Mouse (Mus musculus) ZHBTc4 (cell line): ENCODE data around the gene Gm49661.

Experiments used
- DNase-seq: peaks from one replicate; pipeline ENCODE4 v3.0.0-alpha.2; 2011; ENCODE audit warnings: low read depth, low spot score

The Gm49661 gene

GRCm38 (mm10) chr8:84934860-84935259 lies 34.4 kb downstream of the Gm49661 start:
- DNase-seq: peak; percentile 88

DNA sequence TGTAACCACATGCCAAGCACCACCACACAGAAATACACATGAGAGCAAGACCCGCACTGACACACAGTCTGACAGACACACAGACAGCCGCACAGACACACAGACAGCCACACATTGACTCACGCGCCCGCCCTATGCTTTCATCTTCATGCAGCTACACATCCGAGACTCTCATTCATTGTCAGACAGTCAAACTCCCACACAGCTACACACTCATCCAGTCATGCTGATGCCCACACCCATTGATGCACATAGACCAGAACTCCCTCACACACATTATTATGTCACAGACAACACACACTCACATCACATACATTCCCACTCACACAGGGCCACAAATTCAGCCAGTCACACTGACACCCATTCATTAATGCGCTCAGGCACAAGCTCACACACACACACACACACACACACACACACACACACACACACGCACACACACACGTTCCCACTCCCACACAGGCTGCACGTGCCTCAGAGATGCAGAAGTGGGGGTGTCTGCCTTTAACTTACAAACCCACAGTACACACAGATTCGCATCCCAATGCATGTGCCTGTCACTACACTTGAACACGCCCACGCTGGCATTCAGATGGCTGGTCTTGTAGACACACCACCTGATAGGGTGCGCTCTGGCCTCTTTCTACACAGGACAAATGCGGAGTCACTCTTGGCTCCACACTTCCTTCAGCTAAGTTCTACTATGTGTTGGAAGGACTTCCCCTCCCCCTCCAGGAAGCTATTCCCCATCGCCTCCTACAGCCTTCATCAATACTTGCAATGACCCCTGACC lies 35.3 kb downstream of the Gm49661 start:
- DNase-seq: no peak

DNA sequence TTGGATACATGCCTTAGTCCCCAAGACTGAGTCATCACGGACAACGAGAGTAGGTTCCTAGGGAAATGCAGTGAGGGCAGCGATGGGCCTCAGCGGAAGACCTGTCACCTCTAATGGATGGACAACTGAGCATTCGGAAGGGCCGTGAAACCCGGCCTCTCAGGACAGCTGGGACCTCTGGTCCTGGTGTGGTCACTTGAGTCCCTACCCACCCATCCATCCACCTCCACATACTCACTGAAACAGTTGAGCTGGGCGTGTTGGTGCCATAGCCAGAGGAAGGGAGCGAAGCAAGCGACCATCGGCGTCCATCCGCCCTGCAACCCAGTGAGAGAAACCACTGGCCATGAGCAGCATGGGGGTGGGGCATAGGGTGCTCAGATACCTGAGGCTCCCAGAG lies 38.7 kb downstream of the Gm49661 start:
- no peak for DNase-seq

DNA sequence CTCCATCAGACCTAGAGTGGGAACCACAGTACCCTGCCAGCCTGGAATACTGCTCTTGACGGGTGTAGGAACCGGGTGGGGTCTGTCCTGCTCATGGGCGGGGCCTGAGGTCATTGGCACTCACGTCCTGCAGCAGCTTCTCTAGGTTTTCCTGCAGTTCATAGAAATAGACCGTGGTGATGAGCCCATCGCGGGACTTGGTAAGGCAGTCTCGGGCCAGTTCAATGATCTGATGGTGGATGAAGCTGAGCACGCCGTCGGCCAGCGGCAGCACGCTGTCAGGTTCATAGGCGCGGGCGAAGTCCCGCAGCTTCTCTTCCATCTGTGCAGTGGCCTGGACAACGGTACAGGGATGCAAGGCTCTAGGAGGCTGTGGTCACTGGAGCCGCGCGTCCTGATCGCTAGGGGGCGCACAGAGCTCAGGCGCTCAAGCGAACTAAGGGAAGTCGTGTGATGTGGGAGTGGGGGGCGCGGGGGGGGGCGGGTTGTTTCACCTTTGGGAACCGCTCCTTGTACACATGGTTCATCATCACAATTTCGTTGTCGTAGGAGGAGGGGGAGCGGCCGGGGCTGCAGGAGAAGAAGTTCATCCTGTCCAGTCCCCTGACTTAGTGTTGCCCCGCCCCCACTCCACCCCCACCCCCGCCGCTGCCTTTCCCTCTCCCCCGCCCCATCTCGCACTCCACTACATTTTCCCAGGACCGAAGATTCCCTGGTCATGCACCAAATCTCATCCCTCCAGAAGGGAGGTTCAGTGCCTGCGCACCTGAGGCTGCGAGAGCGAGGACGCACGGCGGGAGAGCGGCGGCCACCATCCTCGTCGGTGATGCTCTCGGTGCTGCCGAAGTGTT lies 40.6 kb downstream of the Gm49661 start:
- peak; percentile 83 for DNase-seq

DNA sequence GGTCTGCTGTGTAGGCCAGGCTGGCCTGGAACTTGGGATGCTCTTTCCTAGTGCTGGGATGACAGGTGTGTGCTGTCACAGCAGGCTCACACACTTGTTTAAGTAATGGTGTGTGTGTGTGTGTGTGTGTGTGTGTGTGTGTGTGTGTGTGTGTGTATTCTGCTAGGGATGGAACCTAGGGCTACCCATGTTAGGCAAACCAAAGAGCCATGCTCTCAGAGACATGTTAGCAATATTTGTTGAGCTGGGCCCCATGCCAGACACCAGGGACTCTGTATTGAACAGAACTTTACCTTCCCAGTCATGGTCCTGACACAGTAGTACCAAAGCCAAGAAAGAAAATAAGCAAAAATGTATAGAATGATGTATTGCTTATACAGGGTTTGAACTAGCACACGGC lies 41.7 kb downstream of the Gm49661 start:
- DNase-seq: no peak

DNA sequence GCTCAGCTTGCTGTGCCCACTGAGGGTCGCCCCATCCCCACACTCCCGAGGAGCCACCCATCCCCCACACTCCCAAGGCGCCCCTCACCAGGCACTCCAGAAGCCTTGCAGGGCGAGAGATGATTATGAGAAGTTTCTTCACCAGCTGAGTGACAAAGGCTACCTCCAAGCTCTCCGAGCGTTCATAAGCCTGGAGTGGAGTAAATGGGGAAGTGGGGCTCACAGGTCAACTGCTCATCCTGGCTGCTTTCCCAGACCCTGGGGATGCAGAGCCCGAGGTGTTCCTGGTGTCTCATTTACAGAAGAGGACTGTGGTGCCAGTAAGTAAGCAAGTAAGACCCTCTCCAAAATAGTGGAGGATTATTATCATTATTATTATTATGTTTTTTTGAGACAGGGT lies 43.7 kb downstream of the Gm49661 start:
- DNase-seq: no peak

DNA sequence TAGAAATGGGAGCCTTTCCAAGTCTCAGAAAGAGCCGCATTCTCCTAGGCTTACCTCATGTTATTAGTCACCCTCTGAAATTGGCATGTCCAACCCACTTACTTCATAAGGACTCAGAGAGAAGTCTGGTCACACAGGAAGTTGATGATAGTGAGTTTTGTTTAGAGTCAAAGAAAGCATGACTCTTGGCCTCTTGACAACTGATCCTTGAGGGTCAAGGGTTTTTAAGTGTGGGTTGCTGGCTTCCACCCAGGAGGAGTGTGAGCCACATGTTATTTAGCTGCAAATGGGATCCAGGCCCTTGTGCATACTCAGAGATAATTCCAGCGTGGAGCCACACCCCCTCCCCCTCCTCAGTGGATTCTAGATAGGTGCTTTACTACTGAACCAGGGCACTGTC lies 47.6 kb downstream of the Gm49661 start:
- no peak for DNase-seq

- peak; percentile 66 for DNase-seq
Measured at GRCm38 (mm10) chr8:84918646-84919045, 50.6 kb downstream of the Gm49661 start.

DNA sequence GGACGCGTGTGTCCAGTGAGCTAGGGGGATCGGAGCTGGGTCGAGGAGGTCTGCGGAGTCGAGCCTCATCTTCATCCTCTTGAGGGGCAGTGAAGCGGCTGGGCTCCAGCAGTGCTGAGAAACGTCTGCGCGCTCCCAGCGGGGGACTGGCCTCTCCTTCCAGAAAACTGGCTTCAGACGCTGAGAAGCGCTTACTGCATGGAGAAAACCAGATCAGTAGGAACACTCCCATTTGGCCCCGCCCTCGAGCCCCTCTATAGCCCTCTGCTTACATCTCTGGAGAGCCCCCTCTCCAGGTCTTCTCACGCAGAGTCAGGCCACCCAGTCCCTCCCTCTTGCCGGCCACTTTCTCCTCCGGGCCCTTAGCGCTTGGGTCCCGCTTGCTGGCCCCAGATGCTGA lies 51.5 kb downstream of the Gm49661 start:
- peak; percentile 67 for DNase-seq
